Mouse (Mus musculus): ENCODE measurements around the gene Kctd10.

Gene Kctd10

DNA sequence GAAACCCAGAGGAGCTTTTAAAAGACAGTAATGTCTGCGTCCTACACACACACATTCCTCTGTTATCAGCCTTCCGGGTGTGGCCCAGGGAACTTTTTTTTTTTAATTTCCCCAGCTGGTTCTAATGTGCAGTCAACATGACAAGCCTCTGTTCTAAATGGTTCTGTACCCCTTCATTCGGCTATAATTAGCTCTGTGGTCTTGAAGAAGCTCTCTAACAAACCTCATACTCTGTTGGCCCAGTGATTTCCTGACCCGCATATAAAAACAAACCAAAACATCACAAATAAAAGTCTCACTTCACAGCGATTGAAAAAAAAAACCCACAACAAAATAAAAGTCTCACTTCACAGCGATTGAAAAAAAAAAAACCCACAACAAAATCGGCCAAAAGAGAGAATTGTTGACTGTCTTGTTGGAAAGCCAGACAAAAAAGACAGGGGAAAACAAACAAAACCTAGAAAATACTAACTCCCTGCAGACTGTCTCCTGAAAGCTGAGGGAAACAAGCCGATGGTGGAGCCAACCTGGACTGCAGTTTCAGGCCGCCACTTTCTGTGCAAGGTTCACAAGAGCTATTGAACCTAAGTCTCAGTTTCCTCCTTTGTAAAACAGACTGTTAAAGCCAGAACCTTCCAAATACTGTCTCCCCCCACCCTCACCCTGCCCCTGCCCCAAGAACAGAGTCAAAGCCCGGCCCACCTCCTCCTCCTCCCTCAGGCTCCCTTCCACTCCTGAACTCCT, 2.0 kb downstream of the Kctd10 start:
- DNase-seq = peak; percentile 93

- DNase-seq = peak; percentile 98
These were observed 5.7 kb downstream of the Kctd10 start for GRCm38 (mm10) chr5:114374409-114375213.

- DNase-seq = peak; percentile 90
These were observed 6.7 kb downstream of the Kctd10 start for GRCm38 (mm10) chr5:114373581-114373980.

DNA sequence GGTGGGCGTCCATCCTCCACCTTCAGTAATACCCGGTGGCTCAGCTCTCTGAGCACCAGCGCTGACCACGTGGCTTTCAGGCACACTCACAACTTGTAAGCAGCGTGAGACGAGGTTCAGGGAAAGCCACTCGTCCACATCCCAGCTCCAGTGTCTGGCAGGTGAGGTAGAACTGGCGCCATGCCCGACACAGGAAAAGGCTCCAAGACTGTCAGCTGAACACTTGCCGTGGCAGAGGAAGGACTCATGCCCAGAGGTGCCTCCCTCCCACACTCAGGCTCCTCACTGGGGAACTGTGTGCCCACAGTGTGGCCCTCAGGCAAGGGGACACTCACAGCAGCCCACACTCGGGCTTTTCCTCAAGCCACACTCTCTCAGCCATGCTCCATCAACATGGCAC, 7.1 kb downstream of the Kctd10 start:
- peak; percentile 95 for DNase-seq

GRCm38 (mm10) chr5:114372565-114372964, 7.7 kb downstream of the Kctd10 start:
- no peak for DNase-seq

GRCm38 (mm10) chr5:114371731-114372473, 8.4 kb downstream of the Kctd10 start:
- DNase-seq = peak; percentile 95

GRCm38 (mm10) chr5:114371331-114371730, 9.0 kb downstream of the Kctd10 start:
- peak; percentile 82 for DNase-seq

DNA sequence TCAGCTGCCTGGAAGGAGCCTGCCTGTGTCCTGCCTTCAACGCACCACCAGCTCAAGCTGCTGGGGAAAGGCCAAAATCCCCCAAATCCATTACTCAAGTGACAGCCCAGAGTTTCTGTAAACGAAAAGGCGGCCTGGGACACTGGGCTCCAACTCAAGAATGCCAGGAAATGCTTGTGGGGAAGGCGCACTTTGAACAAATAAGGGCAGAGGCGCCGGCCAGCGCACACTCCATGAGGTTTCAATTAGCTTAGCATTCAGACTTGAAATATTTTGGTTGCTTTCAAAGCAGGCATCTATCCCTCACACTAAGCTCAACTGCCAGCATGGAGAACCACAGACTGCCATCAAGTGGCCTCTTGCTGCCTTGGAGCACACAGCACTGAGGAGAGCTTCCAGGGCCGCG, 9.9 kb downstream of the Kctd10 start:
- peak; percentile 98 for DNase-seq

DNA sequence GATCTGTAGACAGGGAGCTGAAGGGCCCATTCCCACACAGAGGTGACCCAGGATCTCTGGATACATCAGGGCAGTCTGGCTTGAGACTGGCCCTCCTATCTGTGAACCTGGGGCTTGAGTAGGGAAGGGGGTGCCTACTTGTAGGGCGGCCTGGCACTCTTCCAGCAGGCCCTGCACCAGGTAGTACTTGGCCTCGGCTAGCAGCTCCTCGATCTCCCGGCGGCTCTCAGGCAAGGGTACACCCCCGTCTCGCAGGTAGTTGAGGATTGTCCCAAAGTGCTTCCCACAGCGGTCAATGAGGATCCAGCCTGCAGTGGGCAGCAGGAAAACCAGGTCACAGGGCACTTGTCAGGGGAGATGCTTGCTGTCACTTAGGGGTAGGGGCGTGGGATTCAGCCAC, 10.4 kb downstream of the Kctd10 start:
- no peak for DNase-seq

DNA sequence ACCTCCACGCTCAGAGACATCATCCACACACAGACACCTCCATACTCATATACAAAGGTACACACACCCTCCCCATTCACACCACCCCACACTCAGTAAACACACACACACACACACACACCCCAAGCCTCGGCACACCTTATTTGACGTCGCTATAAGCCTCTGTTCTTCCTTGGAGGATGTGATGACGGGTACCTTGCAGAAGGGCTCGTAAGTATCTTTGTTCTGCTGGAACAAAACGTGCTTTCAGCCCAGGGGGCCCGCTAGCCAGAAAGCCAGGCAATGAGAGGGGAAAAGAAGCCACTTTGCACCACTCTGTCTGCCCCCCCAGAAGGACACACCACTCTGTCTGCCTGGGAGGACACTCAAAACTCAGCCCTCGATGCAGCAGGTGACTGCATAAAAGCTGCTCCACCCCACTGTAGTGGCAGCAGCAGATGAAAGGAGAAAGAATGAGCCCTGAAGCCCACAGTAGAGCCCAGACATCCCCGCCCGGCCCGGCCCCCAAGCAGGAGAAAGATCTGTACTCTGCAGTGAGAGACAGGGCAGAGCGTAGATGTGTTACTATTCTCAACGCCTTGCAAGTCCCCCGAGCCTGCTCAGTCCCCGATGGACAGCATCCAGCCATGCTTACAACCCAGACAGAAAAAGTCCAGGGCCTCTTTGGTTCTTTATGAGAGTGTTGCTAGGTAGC, 11.4 kb downstream of the Kctd10 start:
- DNase-seq = peak; percentile 87

- peak; percentile 90 for DNase-seq
These were observed 12.2 kb downstream of the Kctd10 start for GRCm38 (mm10) chr5:114368121-114368520.

DNA sequence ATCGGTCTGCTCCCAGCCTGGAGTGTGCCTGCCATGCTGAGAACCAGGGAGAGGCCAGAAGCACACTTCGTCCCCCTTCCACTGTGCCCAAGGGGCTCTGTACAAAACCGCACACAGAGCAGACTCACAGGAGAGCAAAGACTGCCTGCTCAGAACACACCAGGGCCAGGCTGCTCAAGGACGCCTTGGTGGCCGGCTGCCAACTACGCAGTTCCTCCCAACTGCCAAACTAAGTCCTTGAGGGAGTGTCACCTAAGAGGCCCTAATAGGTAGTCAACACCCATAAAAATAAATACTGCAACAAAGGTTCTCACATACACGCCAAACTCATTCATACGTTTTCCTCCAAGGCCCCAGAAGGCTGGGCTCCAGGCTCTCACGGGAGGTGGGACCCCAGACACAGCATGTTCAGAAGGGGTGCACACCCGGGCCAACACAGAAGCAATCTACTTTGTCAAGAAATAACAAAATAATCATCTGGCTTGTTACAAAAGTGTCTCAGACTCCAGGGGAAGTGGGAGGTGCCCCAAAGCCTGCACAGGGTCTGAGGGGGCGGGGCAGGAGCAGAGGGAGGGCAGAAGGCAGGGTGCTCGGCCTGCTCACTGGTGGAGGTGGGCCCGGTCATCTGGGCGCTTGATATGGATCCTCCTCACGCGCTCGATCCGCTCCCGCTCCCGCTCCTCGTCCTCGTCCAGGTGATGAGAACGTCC, 15.1 kb downstream of the Kctd10 start:
- peak; percentile 97 for DNase-seq

DNA sequence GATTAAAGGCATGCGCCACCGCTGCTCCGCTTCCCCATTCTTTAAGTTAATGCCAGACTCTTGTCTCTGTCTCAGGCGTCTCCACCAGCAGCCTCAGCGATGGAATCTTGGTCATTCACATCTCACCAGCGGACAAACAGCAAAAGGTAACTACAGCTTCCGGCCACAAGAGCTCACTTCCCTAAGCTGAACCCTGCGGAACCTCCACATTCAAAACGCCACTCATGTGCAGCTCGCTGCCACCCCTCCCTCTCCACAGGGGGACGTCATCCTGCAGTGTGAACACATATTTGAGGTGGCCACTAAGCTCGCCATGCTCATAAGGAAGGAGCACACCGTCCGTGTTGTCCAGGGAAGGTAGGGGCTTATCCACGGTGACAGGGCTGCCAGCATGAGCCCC, 19.3 kb downstream of the Kctd10 start:
- DNase-seq = peak; percentile 85

GRCm38 (mm10) chr5:114359586-114359985, 20.7 kb downstream of the Kctd10 start:
- DNase-seq = peak; percentile 79

GRCm38 (mm10) chr5:114358833-114359232, 21.5 kb downstream of the Kctd10 start:
- no peak for DNase-seq

DNA sequence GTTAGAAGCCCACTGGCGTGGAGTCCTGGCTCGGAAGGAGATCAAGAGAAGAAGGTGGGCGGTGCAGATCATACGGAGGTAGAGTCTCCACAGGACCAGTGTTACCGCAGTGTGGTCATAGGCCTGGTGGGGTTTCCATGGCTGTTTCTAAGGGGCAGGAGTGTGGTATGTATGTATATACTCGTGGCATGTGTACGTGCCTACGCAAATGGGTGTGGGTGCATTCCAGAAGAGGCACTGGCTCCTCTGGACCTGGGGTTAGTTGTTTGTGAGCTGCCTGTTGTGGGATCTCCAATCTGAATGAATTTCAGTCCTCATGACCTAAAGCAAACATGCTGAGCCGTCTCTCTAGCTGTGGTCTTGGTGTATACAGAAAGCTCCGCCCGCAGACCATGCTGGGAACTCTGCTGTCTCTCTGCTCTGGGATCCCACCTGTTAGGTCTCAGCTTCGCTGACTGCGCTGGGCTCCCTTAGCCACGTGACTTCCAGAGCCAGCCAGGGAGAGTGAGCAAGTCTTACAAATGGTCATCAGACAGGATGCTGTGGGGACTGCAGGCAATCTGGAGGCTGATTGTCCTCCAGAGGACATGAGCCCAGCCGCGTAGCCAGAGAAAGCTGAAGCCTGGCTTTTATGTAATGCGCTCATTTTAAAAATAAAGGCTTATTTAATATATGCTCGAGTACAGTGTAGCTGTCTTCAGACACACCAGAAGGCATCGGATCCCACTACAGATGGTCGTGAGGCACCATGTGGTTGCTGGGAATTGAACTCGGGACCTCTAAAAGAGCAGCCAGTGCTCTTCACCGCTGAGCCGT, 23.2 kb downstream of the Kctd10 start:
- peak; percentile 97 for DNase-seq

DNA sequence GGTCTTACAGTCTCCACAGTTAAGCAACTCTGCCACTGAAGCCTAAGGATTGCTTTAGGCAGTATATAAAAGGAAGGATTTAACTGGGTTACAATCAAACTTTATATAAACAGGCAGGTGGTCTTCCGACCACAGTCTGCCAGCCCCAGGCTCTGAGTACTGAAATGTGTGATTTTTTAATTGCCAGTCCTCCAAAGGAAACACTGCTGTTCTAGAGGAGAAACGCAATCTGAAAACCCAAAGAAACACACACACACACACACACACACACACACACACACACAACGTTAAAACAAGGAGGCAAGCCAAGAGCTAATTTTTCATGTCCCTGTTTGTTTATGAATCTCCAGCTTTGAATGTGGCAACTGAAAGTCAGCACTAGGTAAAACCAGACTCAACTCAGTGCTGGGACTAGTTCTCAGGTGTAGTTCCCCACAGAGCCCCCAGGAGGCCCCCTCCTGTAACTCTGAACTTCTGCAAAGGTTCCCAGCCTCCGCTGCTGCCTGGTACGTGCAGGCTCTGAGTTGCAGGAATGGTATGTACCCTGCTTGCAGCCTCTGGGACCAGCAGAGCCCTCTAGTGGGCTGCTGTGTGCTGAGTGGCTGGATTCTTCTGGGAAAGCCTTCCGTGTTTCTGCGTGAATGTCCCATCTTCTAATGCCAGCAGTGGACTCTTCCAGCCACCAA, 23.9 kb downstream of the Kctd10 start:
- DNase-seq = peak; percentile 98

GRCm38 (mm10) chr5:114351490-114351889, 28.8 kb downstream of the Kctd10 start:
- DNase-seq = peak; percentile 90

DNA sequence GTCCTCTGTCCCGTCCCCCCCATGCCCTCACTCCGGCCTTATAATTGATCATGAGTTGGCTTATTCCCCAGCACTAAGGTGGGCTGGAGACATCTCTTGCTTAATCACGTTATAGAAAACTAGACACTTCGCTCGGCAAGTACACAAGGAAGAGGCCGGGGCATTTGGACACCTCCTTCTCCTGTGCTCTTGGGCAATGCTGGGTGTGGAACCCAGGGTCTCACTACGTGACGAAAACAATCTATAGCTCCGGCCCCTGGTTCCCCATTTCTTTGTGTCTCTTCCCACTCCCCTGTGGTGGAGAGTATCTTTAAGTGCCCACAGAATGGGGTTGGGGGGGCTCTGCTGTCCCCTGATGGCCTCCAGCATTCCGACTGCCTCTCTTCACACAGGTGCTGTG, 33.3 kb downstream of the Kctd10 start:
- no peak for DNase-seq

GRCm38 (mm10) chr5:114345538-114345937, 34.8 kb downstream of the Kctd10 start:
- DNase-seq = peak; percentile 71

DNA sequence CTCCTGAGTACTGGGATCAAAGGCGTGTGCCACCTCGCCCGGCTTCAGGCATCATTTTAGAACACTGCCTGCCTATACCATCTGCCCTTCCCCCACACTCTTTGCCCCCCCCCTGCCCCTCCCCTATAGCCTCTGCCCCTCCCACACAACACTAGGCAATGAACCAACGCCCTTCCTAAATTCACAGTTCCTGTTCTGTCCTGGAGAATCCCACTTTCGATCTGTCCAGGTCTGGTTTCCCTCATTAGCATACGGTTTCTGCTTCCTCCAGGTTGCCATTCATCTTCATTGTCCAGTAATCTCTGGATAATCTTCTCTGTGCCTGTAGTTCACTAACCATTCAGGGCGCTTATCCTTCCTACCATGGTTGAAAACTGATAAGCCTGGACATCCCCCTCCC, 36.7 kb downstream of the Kctd10 start:
- DNase-seq = no peak
